Mouse (Mus musculus) erythroblast, embryonic 14.5 days (primary cell): ENCODE measurements at regions not wholly inside any gene's neighbourhood (a gene's known extent, or its start where the extent isn't known, plus 50 kb on each side); places are given as distances from the start of the nearest gene placed in this dataset.

Experiments
- GATA1 ChIP-seq: IDR thresholded peaks from 2 replicates; pipeline ENCODE4 v1.6.1; 2012; ENCODE audit warnings: low read length, inconsistent platforms, mixed read lengths
- TAL1 ChIP-seq: IDR thresholded peaks from 3 replicates; pipeline ENCODE4 v1.6.1; 2012; ENCODE audit warnings: low read length, inconsistent platforms, mixed read lengths

GRCm38 (mm10) chr4:153224618-153225177 is 257.9 kb downstream of the Ajap1 start:
- TF ChIP-seq GATA1 (no peak), TAL1 (no peak)
